Mouse (Mus musculus): ENCODE measurements around the gene Btbd19.

GRCm38 (mm10) chr4:117109330-117109729 lies 16.2 kb downstream of the Btbd19 start:
- TF ChIP-seq CTCF (IDR thresholded peaks at IDR 0.05; ENCODE audit: control insufficient read depth, insufficient read depth, insufficient read length) (no peak), MYOD1 (IDR thresholded peaks at IDR 0.05; ENCODE audit: control insufficient read depth, insufficient read length, low read depth) (no peak), USF1 (IDR thresholded peaks at IDR 0.05; ENCODE audit: low read depth) (no peak), MAX (IDR thresholded peaks at IDR 0.05) (no peak)

All from C2C12 (cell line).